Mouse (Mus musculus) bone marrow macrophage, adult 2 months (primary cell): Measurements from ENCODE around the gene Fam219b.

Experiments used
- CTCF ChIP-seq: IDR thresholded peaks from 2 replicates; pipeline ENCODE4 v1.5.1; 2012; ENCODE audit warnings: low read depth, mild to moderate bottlenecking, low read length, moderate library complexity
- POLR2A ChIP-seq: IDR thresholded peaks from 2 replicates; pipeline ENCODE4 v1.6.1; 2012; ENCODE audit warnings: mild to moderate bottlenecking, low read depth, low read length, borderline replicate concordance

- TF ChIP-seq CTCF: no peak
- no peak for TF ChIP-seq POLR2A
These were observed 17.4 kb downstream of the Fam219b start for GRCm38 (mm10) chr9:57554753-57555152.
